Mouse (Mus musculus) B cell, adult 2 months (primary cell): ENCODE data around the gene Gm10715.
"Not testable (repeated sequence)": the region's sequence is repeated elsewhere in the genome, so short reads cannot be mapped to it uniquely, and the experiment has no call there.

ENCODE experiments used
- DNase-seq, 2 experiments: peaks; one replicate each; pipeline ENCODE4 v3.0.0; 2022

Gm10715 gene

DNA sequence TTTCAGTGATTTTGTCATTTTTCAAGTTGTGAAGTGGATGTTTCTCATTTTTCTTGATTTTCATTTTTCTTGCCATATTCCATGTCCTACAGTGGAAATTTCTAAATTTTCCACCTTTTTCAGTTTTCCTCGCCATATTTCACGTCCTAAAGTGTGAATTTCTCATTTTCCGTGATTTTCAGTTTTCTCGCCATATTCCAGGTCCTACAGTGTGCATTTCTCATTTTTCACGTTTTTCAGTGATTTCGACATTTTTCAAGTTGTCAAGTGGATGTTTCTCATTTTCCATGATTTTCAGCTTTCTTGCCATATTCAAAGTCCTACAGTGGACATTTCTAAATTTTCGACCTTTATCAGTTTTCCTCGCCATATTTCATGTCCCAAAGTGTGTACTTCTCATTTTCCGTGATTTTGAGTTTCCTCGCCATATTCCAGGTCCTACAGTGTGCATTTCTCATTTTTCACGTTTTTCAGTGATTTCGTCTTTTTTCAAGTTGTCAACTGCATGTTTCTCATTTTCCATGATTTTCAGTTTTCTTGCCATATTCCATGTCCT lies 11.7 kb upstream of the Gm10715 start, which contains the start of gene Gm10717:
Gene Gm10717, plus strand, starts transcription at position 506 of the 556 bp plus-strand sequence.
- peak; percentile 59 to 63 for DNase-seq

DNA sequence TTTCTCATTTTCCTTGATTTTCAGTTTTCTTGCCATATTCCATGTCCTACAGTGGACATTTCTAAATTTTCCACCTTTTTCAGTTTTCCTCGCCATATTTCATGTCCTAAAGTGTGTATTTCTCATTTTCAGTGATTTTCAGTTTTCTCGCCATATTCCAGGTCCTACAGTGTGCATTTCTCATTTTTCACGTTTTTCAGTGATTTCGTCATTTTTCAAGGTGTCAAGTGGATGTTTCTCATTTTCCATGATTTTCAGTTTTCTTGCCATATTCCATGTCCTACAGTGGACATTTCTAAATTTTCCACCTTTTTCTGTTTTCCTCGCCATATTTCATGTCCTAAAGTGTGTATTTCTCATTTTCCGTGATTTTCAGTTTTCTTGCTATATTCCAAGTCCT lies 11.0 kb upstream of the Gm10715 start:
- DNase-seq = peak; percentile 81

GRCm38 (mm10) chr9:3026136-3026535 lies 10.5 kb upstream of the Gm10715 start:
- DNase-seq = not testable (repeated sequence)

DNA sequence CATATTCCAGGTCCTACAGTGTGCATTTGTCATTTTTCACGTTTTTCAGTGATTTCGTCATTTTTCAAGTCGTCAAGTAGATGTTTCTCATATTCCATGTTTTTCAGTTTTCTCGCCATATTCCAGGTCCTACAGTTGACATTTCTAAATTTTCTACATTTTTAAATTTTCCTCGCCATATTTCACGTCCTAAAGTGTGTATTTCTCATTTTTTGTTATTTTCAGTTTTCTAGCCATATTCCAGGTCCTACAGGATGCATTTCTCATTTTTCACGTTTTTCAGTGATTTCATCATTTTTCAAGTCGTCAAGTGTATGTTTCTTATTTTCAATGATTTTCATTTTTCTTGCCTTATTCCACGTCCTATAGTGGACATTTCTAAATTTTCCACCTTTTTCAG lies 9.9 kb upstream of the Gm10715 start:
- not testable (repeated sequence) for DNase-seq

DNA sequence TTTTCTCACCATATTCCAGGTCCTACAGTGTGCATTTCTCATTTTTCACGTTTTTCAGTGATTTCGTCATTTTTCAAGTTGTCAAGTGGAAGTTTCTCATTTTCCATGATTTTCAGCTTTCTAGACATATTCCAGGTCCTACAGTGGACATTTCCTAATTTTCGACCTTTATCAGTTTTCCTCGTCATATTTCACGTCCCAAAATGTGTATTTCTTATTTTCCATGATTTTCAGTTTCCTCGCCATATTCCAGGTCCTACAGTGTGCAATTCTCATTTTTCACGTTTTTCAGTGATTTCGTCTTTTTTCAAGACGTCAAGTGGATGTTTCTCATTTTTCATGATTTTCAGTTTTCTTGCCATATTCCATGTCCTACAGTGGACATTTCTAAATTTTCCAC lies 9.5 kb upstream of the Gm10715 start:
- DNase-seq = not testable (repeated sequence)

DNA sequence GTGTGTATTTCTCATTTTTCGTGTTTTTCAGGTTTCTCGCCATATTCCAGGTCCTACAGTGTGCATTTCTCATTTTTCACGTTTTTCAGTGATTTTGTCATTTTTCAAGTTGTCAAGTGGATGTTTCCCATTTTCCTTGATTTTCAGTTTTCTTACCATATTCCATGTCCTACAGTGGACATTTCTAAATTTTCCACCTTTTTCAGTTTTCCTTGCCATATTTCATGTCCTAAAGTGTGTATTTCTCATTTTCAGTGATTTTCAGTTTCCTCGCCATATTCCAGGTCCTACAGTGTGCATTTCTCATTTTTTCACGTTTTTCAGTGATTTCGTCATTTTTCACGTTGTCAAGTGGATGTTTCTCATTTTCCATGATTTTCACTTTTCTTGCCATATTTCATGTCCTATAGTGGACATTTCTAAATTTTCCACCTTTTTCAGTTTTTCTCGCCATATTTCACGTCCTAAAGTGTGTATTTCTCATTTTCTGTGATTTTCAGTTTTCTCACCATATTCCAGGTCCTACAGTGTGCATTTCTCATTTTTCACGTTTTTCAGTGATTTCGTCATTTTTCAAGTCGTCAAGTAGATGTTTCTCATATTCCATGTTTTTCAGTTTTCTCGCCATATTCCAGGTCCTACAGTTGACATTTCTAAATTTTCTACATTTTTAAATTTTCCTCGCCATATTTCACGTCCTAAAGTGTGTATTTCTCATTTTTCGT lies 7.2 kb upstream of the Gm10715 start:
- peak; percentile 62 for DNase-seq

GRCm38 (mm10) chr9:3030677-3031318 lies 5.9 kb upstream of the Gm10715 start:
- DNase-seq = not testable (repeated sequence)

DNA sequence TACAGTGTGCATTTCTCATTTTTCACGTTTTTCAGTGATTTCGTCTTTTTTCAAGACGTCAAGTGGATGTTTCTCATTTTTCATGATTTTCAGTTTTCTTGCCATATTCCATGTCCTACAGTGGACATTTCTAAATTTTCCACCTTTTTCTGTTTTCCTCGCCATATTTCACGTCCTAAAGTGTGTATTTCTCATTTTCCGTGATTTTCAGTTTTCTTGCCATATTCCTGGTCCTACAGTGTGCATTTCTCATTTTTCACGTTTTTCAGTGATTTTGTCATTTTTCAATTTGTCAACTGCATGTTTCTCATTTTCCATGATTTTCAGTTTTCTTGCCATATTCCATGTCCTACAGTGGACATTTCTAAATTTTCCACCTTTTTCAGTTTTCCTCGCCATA lies 2.4 kb upstream of the Gm10715 start, which contains the start of gene Gm17535:
Gene Gm17535, plus strand, starts transcription at position 301 of the 400 bp plus-strand sequence.
- not testable (repeated sequence) for DNase-seq

- not testable (repeated sequence) for DNase-seq
These were observed 1.5 kb downstream of the Gm10715 start for GRCm38 (mm10) chr9:3038161-3038560.
